Mouse (Mus musculus) large intestine, adult 2 months (tissue): ENCODE measurements around the gene Ring1. TPM values are rescaled to one million over a fixed set of nuclear protein-coding genes. Genes with fewer than 3 reads are reported as not detected.

Experiments
- DNase-seq: peaks from one replicate; pipeline ENCODE4 v3.0.0-alpha.2; 2012; ENCODE audit warnings: low read depth, low spot score
- WGBS: fragments of 180-500 bp; shearing (Covaris S2); methylation state at CpG from one replicate; pipeline ENCODE4 v1.1.7; 2018; 5-methylcytosine and 5-hydroxymethylcytosine counted together
- polyA plus RNA-seq: library from polyadenylated mRNA; depleted of rRNA; stranded (reverse); fragments of >200 nt; gene quantifications from 2 replicates; pipeline ENCODE4 v1.2.3, GENCODE M21; 2012; rRNA removed

Gene Ring1
- 17.0 and 21.3 TPM in 2 replicates for polyA plus RNA-seq

- no peak for DNase-seq
- under 1% methylated on average over 56 of the region's 58 CpGs for WGBS
Observed at GRCm38 (mm10) chr17:34024317-34024821, at the start of gene Ring1. Gene Ring1, minus strand, starts transcription at chr17:34024680.

- WGBS, result 61% methylated on average over 5 of the region's 5 CpGs
- DNase-seq, result no peak
Observed at GRCm38 (mm10) chr17:34072091-34072490, 47.6 kb upstream of the Ring1 start.

GRCm38 (mm10) chr17:34068864-34069263 lies 44.4 kb upstream of the Ring1 start:
- WGBS, result 32% methylated on average over 3 of the region's 3 CpGs
- no peak for DNase-seq

- 71% methylated on average over 7 of the region's 7 CpGs for WGBS
Observed at GRCm38 (mm10) chr17:34057224-34057623, 32.7 kb upstream of the Ring1 start.

GRCm38 (mm10) chr17:34047404-34048050 lies 23.0 kb upstream of the Ring1 start:
- DNase-seq, result no peak
- WGBS, result 89% methylated on average over 5 of the region's 5 CpGs

More at GRCm38 (mm10) chr17:34057224-34057623, 32.7 kb upstream of the Ring1 start:
- DNase-seq, result no peak

GRCm38 (mm10) chr17:34045941-34046340 lies 21.5 kb upstream of the Ring1 start:
- 82% methylated on average over 14 of the region's 14 CpGs for WGBS
- no peak for DNase-seq

- WGBS, result 17% methylated on average over 17 of the region's 17 CpGs
- no peak for DNase-seq
Observed at GRCm38 (mm10) chr17:34039562-34040450, 15.3 kb upstream of the Ring1 start.

- no peak for DNase-seq
- WGBS, result 7% methylated on average over 28 of the region's 28 CpGs
Observed at GRCm38 (mm10) chr17:34038878-34039561, 14.5 kb upstream of the Ring1 start, which contains the start of gene Col11a2. Gene Col11a2, plus strand, starts transcription at chr17:34039437.

GRCm38 (mm10) chr17:34038440-34038839 lies 14.0 kb upstream of the Ring1 start:
- WGBS, result 10% methylated on average over 21 of the region's 21 CpGs

GRCm38 (mm10) chr17:34037241-34037640 lies 12.8 kb upstream of the Ring1 start:
- WGBS, result 84% methylated on average over 7 of the region's 7 CpGs
- no peak for DNase-seq

More at GRCm38 (mm10) chr17:34038440-34038839, 14.0 kb upstream of the Ring1 start:
- DNase-seq, result no peak

GRCm38 (mm10) chr17:34036647-34037046 lies 12.2 kb upstream of the Ring1 start:
- WGBS, result 85% methylated on average over 10 of the region's 10 CpGs
- no peak for DNase-seq

- DNase-seq, result no peak
- WGBS, result 92% methylated on average over 9 of the region's 9 CpGs
Observed at GRCm38 (mm10) chr17:34035517-34035916, 11.0 kb upstream of the Ring1 start.

- WGBS, result 76% methylated on average over 10 of the region's 10 CpGs
- DNase-seq, result no peak
Observed at GRCm38 (mm10) chr17:34034064-34034463, 9.6 kb upstream of the Ring1 start.

GRCm38 (mm10) chr17:34033441-34033840 lies 9.0 kb upstream of the Ring1 start:
- no peak for DNase-seq
- 92% methylated on average over 9 of the region's 9 CpGs for WGBS

GRCm38 (mm10) chr17:34032806-34033205 lies 8.3 kb upstream of the Ring1 start:
- no peak for DNase-seq
- WGBS, result 29% methylated on average over 9 of the region's 9 CpGs

- 1% methylated on average over 37 of the region's 48 CpGs for WGBS
- DNase-seq, result no peak
Observed at GRCm38 (mm10) chr17:34032174-34032632, 7.7 kb upstream of the Ring1 start.

GRCm38 (mm10) chr17:34031465-34032173 lies 7.1 kb upstream of the Ring1 start, which contains the start of the genes Slc39a7 and Rxrb:
Gene Slc39a7, minus strand, starts transcription at chr17:34031682.
Gene Rxrb, plus strand, starts transcription at chr17:34031812.
- WGBS, result under 1% methylated on average over 88 of the region's 88 CpGs

GRCm38 (mm10) chr17:34030861-34031326 lies 6.4 kb upstream of the Ring1 start:
- WGBS, result 2% methylated on average over 20 of the region's 20 CpGs
- no peak for DNase-seq

More at GRCm38 (mm10) chr17:34031465-34032173, 7.1 kb upstream of the Ring1 start, which contains the start of the genes Slc39a7 and Rxrb:
- DNase-seq, result peak; percentile 84
